Mouse (Mus musculus): ENCODE data around the gene Tceal3.
"Not testable (repeated sequence)": the region's sequence is repeated elsewhere in the genome, so short reads cannot be mapped to it uniquely, and the experiment has no call there.

Gene Tceal3

GRCm38 (mm10) chrX:136590199-136590896, at the start of gene Tceal3:
TSS of gene Tceal3 (plus strand) at chrX:136590842.
- no peak for DNase-seq (ENCODE audit: low spot score in 2 of 2)

GRCm38 (mm10) chrX:136543956-136544355, 46.7 kb upstream of the Tceal3 start, which contains the start of gene Kir3dl2:
TSS of gene Kir3dl2 (minus strand) at chrX:136544056.
- DNase-seq (ENCODE audit: low spot score in 2 of 2), result not testable (repeated sequence)

GRCm38 (mm10) chrX:136569094-136569493, 21.5 kb upstream of the Tceal3 start:
- not testable (repeated sequence) for DNase-seq (ENCODE audit: low spot score in 2 of 2)

- no peak for DNase-seq (ENCODE audit: low spot score in 2 of 2)
Measured at GRCm38 (mm10) chrX:136584617-136585016, 6.0 kb upstream of the Tceal3 start.

GRCm38 (mm10) chrX:136590897-136591257, 235 bp downstream of the Tceal3 start:
- no peak for DNase-seq (ENCODE audit: low spot score in 2 of 2)

GRCm38 (mm10) chrX:136599416-136599815, 8.8 kb downstream of the Tceal3 start:
- DNase-seq (ENCODE audit: low spot score in 2 of 2), result peak in 1 of 2 experiments; percentile 1

GRCm38 (mm10) chrX:136606951-136607350, 16.3 kb downstream of the Tceal3 start:
- no peak for DNase-seq (ENCODE audit: low spot score in 2 of 2)

- DNase-seq (ENCODE audit: low spot score in 2 of 2), result no peak
Measured at GRCm38 (mm10) chrX:136607395-136607794, 16.8 kb downstream of the Tceal3 start.

- DNase-seq (ENCODE audit: low spot score in 2 of 2), result no peak
Measured at GRCm38 (mm10) chrX:136611346-136611745, 20.7 kb downstream of the Tceal3 start.

- not testable (repeated sequence) for DNase-seq (ENCODE audit: low spot score in 2 of 2)
Measured at GRCm38 (mm10) chrX:136615889-136616288, 25.2 kb downstream of the Tceal3 start.

- peak in 1 of 2 experiments; percentile 3 for DNase-seq (ENCODE audit: low spot score in 2 of 2)
Measured at GRCm38 (mm10) chrX:136624905-136625569, 34.4 kb downstream of the Tceal3 start.

GRCm38 (mm10) chrX:136625959-136626358, 35.3 kb downstream of the Tceal3 start:
- DNase-seq (ENCODE audit: low spot score in 2 of 2), result no peak

- no peak for DNase-seq (ENCODE audit: low spot score in 2 of 2)
Measured at GRCm38 (mm10) chrX:136635116-136635515, 44.5 kb downstream of the Tceal3 start.

- DNase-seq (ENCODE audit: low spot score in 2 of 2), result no peak
Measured at GRCm38 (mm10) chrX:136639754-136640153, 49.1 kb downstream of the Tceal3 start.

GRCm38 (mm10) chrX:136645857-136646256, 55.2 kb downstream of the Tceal3 start:
- not testable (repeated sequence) for DNase-seq (ENCODE audit: low spot score in 2 of 2)

GRCm38 (mm10) chrX:136666281-136666706, 75.7 kb downstream of the Tceal3 start:
- peak in 1 of 2 experiments; percentile 0 for DNase-seq (ENCODE audit: low spot score in 2 of 2)

GRCm38 (mm10) chrX:136666762-136667464, 76.3 kb downstream of the Tceal3 start:
- DNase-seq (ENCODE audit: low spot score in 2 of 2), result peak in 1 of 2 experiments; percentile 0

- DNase-seq (ENCODE audit: low spot score in 2 of 2), result no peak
Measured at GRCm38 (mm10) chrX:136668794-136669193, 78.2 kb downstream of the Tceal3 start.

- no peak for DNase-seq (ENCODE audit: low spot score in 2 of 2)
Measured at GRCm38 (mm10) chrX:136680989-136681388, 90.3 kb downstream of the Tceal3 start.

- not testable (repeated sequence) for DNase-seq (ENCODE audit: low spot score in 2 of 2)
Measured at GRCm38 (mm10) chrX:136691606-136692293, 101.1 kb downstream of the Tceal3 start.

- DNase-seq (ENCODE audit: low spot score in 2 of 2), result no peak
Measured at GRCm38 (mm10) chrX:136692294-136692675, 101.6 kb downstream of the Tceal3 start.

GRCm38 (mm10) chrX:136693196-136693595, 102.6 kb downstream of the Tceal3 start:
- DNase-seq (ENCODE audit: low spot score in 2 of 2), result no peak

Data from urinary bladder, adult 18-20 months (tissue).